In the genomic region with DNA sequence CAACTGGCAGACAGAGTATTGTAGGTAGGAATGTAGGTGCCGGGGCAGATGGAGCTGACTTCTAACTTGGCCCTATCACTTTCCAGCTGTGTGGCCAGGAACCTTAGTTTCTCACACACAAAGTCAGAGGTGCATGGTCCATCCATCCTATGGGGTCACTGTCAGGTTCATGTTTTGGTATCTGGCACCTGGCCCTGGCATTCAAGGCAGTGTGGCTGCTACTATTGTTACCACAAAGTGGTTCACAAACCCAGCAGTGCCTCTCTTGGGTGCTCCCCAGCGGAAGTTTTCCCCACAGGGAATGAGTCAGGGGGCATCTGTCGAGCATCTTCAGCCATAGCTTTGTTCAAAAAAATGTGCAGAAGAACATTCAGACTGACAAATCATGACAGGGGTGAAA, we compare ENCODE assay signal across 23 mouse cellular contexts. TPM values are rescaled to one million over a fixed set of nuclear protein-coding genes. Genes with fewer than 3 reads are reported as not detected.
A peak's percentile ranks its signal among the peaks of the same experiment; 100 is the strongest.
DNase-seq lines count a peak whose midpoint lies in the region; TF ChIP-seq lines count a peak whose summit lies in the region.
"Had no signal": no experiment of that assay in that cellular context is flagged by ENCODE, and none has a peak within 500 bp of the region (broad histone marks: within the 10 kb centered on the region; RNA-seq: fewer than 3 reads in every experiment).

No protein-coding gene starts in this region.

- H3K4me2 ChIP-seq in myocyte (ENCODE audit: low read depth), result no peak overlapping the region

- no peak overlapping the region for H3ac ChIP-seq in C2C12 (ENCODE audit: control insufficient read depth, insufficient read length, low read depth)
- H3ac ChIP-seq in myocyte (ENCODE audit: control insufficient read depth, insufficient read length), result no peak overlapping the region

- H3K36me3 ChIP-seq in C2C12 (ENCODE audit: control insufficient read depth, insufficient read depth), result no peaks in the 10 kb centered on the region
- no peaks in the 10 kb centered on the region for H3K36me3 ChIP-seq in myocyte (ENCODE audit: control insufficient read depth, insufficient read depth)
- H3K36me3 ChIP-seq in kidney, adult 2 months (ENCODE audit: control insufficient read depth, insufficient read depth, low read length), result no peaks in the 10 kb centered on the region
- H3K36me3 ChIP-seq: G1E had no signal

- H3K4me3 ChIP-seq in C2C12 (ENCODE audit: insufficient read depth, poor library complexity, severe bottlenecking) (no peak overlapping the region), myocyte (no peak overlapping the region)
- H3K4me3 ChIP-seq in kidney, adult 2 months (ENCODE audit: insufficient read depth, low read depth, low read length), result no peak overlapping the region

- H3K79me2 ChIP-seq in C2C12 (ENCODE audit: control insufficient read depth, insufficient read depth), result no peaks in the 10 kb centered on the region
- H3K79me2 ChIP-seq in myocyte (ENCODE audit: control insufficient read depth, insufficient read depth), result no peaks in the 10 kb centered on the region

- WGBS in kidney, adult 2 months, result 91% methylated on average over 3 of the region's 3 CpGs

- DNase-seq in 3T3-L1 (ENCODE audit: low read depth, low spot score), result peak; percentile 44
- DNase-seq in Muller cell, postnatal 12 days (ENCODE audit: inconsistent ontology term), result peak; percentile 12
- DNase-seq in retina, postnatal 1 day, result no peak
- DNase-seq in yolk sac, embryonic 10.5 days (ENCODE audit: low spot score), result no peak
- DNase-seq in spleen, adult 12 weeks (ENCODE audit: low spot score), result no peak
- no peak for DNase-seq in kidney, adult 2 months
- DNase-seq: adrenal gland, adult 2 months; adrenal gland, adult 8-10 months; adrenal gland, postnatal 10 days; adrenal gland, postnatal 14 days; adrenal gland, postnatal 25 days; adrenal gland, postnatal 36 days; B cell, adult 2 months; cerebellum, adult 11 months; cerebellum, adult 11-12 months; cerebellum, adult 18-20 months; cerebellum, adult 2 months; cerebellum, adult 8-10 months had no signal

- TF ChIP-seq CTCF in C2C12 (IDR thresholded peaks at IDR 0.05; ENCODE audit: control insufficient read depth, insufficient read depth, insufficient read length), result no peak
- TF ChIP-seq CTCF in kidney, adult 2 months (conservative IDR thresholded peaks at IDR 0.05; ENCODE audit: insufficient read depth, insufficient read length, low read depth, low read length), result no peak

- H3K27me3 ChIP-seq in C2C12 (ENCODE audit: control insufficient read depth, insufficient read depth, insufficient read length), result no peaks in the 10 kb centered on the region
- no peaks in the 10 kb centered on the region for H3K27me3 ChIP-seq in myocyte (ENCODE audit: control insufficient read depth, insufficient read depth, insufficient read length)
- H3K27me3 ChIP-seq in kidney, adult 2 months (replicated peaks; ENCODE audit: control insufficient read depth, insufficient read depth, low read length), result no peaks in the 10 kb centered on the region

- TF ChIP-seq POLR2A in myocyte (IDR thresholded peaks at IDR 0.05; ENCODE audit: insufficient read length, low read depth), result no peak
- no peak for TF ChIP-seq POLR2A in kidney, adult 2 months (IDR thresholded peaks at IDR 0.05; ENCODE audit: low read depth, low read length)

- no peak overlapping the region for H3K27ac ChIP-seq in kidney, adult 2 months (ENCODE audit: insufficient read depth, low read depth, low read length)

- no peaks in the 10 kb centered on the region for H3K4me1 ChIP-seq in kidney, adult 2 months (ENCODE audit: control insufficient read depth, insufficient read depth, low read length)

- H3K79me3 ChIP-seq in C2C12 (ENCODE audit: low read depth), result no peaks in the 10 kb centered on the region

TF ChIP-seq in C2C12, 6 proteins besides CTCF, POLR2A, EP300 and RAD21:
- no peak for TF ChIP-seq MYOG (IDR thresholded peaks at IDR 0.05; ENCODE audit: control insufficient read depth, extremely low read depth, insufficient read length)
- no peak for TF ChIP-seq CEBPB (IDR thresholded peaks at IDR 0.05; ENCODE audit: low read depth)
- peak; percentile 98 for TF ChIP-seq MYOD1 (IDR thresholded peaks at IDR 0.05; ENCODE audit: control insufficient read depth, insufficient read length, low read depth)
- TF ChIP-seq MAX (IDR thresholded peaks at IDR 0.05), result peak; percentile 67
- TF ChIP-seq USF1 (IDR thresholded peaks at IDR 0.05; ENCODE audit: low read depth), result no peak
- TF ChIP-seq FOSL1 (IDR thresholded peaks at IDR 0.05; ENCODE audit: insufficient read depth, low read length, poor library complexity, severe bottlenecking), result peak; percentile 63

TF ChIP-seq in myocyte, 11 proteins besides CTCF, POLR2A, EP300 and RAD21:
- no peak for TF ChIP-seq MAX (IDR thresholded peaks at IDR 0.05; ENCODE audit: low read depth)
- no peak for TF ChIP-seq CEBPB (IDR thresholded peaks at IDR 0.05; ENCODE audit: insufficient read depth, poor library complexity, severe bottlenecking)
- no peak for TF ChIP-seq E2F4 (IDR thresholded peaks at IDR 0.05; ENCODE audit: insufficient read depth)
- TF ChIP-seq TCF3 (IDR thresholded peaks at IDR 0.05; ENCODE audit: insufficient read length, low read depth), result no peak
- TF ChIP-seq TCF12 (IDR thresholded peaks at IDR 0.05; ENCODE audit: insufficient read depth, poor library complexity, severe bottlenecking), result no peak
- TF ChIP-seq MYOG (IDR thresholded peaks at IDR 0.05; ENCODE audit: control insufficient read depth in 1 of 3, insufficient read depth in 1 of 3, insufficient read length in 2 of 3, low read depth in 2 of 3), result no peak
- TF ChIP-seq POLR2AphosphoS2 (IDR thresholded peaks at IDR 0.05; ENCODE audit: insufficient read length, low read depth), result no peak
- peak in 2 of 3 experiments; percentile 79 to 84 for TF ChIP-seq MYOD1 (IDR thresholded peaks at IDR 0.05; ENCODE audit: control insufficient read depth in 1 of 3, insufficient read length in 2 of 3, low read depth in 2 of 3)

RNA-seq across cellular contexts. Expression of a gene that starts 29.8 kb away (rescaled TPM):
- 0.01 TPM for polyA plus RNA-seq in C2C12 (2012; fragmentation: generic; extraction: Trizol)
- polyA plus RNA-seq in myocyte (2012; fragmentation: generic; extraction: Trizol), result 0.04 TPM
- polyA plus RNA-seq in kidney, adult 2 months (2012; rRNA removed), result 0.05 and 0.07 TPM in 2 replicates
- polyA plus RNA-seq: activated CD4-positive, CD25-positive, alpha-beta regulatory T cell, adult 4 months; CD4-positive, CD25-positive, alpha-beta regulatory T cell, adult 4 months had no signal

Comparison
In these comparisons a context has a peak if more than half of its experiments do, and no peak if none do; other contexts are left out.
1. DNase-seq: peak in 3T3-L1 (single experiment) and Muller cell, postnatal 12 days (single experiment); none in retina, postnatal 1 day (single experiment), yolk sac, embryonic 10.5 days (single experiment), spleen, adult 12 weeks (single experiment) and kidney, adult 2 months (single experiment).